Mouse (Mus musculus): ENCODE measurements around the gene Mcrs1.

GRCm38 (mm10) chr15:99285189-99285535, 33.4 kb upstream of the Mcrs1 start:
- TF ChIP-seq CHD2 (IDR thresholded peaks at IDR 0.05; ENCODE audit: low read depth, low read length) (no peak), ZC3H11A (IDR thresholded peaks at IDR 0.05; ENCODE audit: borderline replicate concordance, low read depth, low read length) (no peak), ZNF384 (IDR thresholded peaks at IDR 0.05; ENCODE audit: low read depth, low read length) (no peak), MAFK (IDR thresholded peaks at IDR 0.05; ENCODE audit: insufficient read depth, low read depth, low read length) (no peak)

Measured in ES-E14 (cell line).